Mouse (Mus musculus): Measurements from ENCODE around the gene Cd320.
"Not testable (repeated sequence)": the region's sequence is repeated elsewhere in the genome, so short reads cannot be mapped to it uniquely, and the experiment has no call there.

Gene Cd320

GRCm38 (mm10) chr17:33842966-33843795, at the start of gene Cd320:
Gene Cd320, plus strand, starts transcription at chr17:33843091.
- peak; percentile 88 to 91 for DNase-seq (ENCODE audit: low spot score in 2 of 2)

- no peak for DNase-seq (ENCODE audit: low spot score in 2 of 2)
These were observed 44.6 kb upstream of the Cd320 start for GRCm38 (mm10) chr17:33798306-33798705.

- DNase-seq (ENCODE audit: low spot score in 2 of 2) = no peak
These were observed 43.6 kb upstream of the Cd320 start for GRCm38 (mm10) chr17:33799277-33799676.

GRCm38 (mm10) chr17:33802221-33802620, 40.7 kb upstream of the Cd320 start:
- DNase-seq (ENCODE audit: low spot score in 2 of 2) = no peak

GRCm38 (mm10) chr17:33804205-33804604, 38.7 kb upstream of the Cd320 start:
- no peak for DNase-seq (ENCODE audit: low spot score in 2 of 2)

GRCm38 (mm10) chr17:33804745-33805144, 38.1 kb upstream of the Cd320 start:
- DNase-seq (ENCODE audit: low spot score in 2 of 2) = no peak

- DNase-seq (ENCODE audit: low spot score in 2 of 2) = no peak
These were observed 35.6 kb upstream of the Cd320 start for GRCm38 (mm10) chr17:33807181-33807888.

GRCm38 (mm10) chr17:33808192-33808591, 34.7 kb upstream of the Cd320 start:
- DNase-seq (ENCODE audit: low spot score in 2 of 2) = no peak

- DNase-seq (ENCODE audit: low spot score in 2 of 2) = peak; percentile 93 to 94
These were observed 32.4 kb upstream of the Cd320 start, which contains the start of gene Kank3 for GRCm38 (mm10) chr17:33810334-33811141. Gene Kank3, plus strand, starts transcription at chr17:33810519.

- no peak for DNase-seq (ENCODE audit: low spot score in 2 of 2)
These were observed 31.8 kb upstream of the Cd320 start for GRCm38 (mm10) chr17:33811142-33811516.

- DNase-seq (ENCODE audit: low spot score in 2 of 2) = no peak
These were observed 30.4 kb upstream of the Cd320 start for GRCm38 (mm10) chr17:33812475-33812874.

- DNase-seq (ENCODE audit: low spot score in 2 of 2) = peak in 1 of 2 experiments; percentile 45
These were observed 29.9 kb upstream of the Cd320 start for GRCm38 (mm10) chr17:33812990-33813389.

GRCm38 (mm10) chr17:33815399-33815798, 27.5 kb upstream of the Cd320 start:
- no peak for DNase-seq (ENCODE audit: low spot score in 2 of 2)

GRCm38 (mm10) chr17:33816612-33817011, 26.3 kb upstream of the Cd320 start:
- no peak for DNase-seq (ENCODE audit: low spot score in 2 of 2)

GRCm38 (mm10) chr17:33817184-33817968, 25.5 kb upstream of the Cd320 start:
- DNase-seq (ENCODE audit: low spot score in 2 of 2) = peak; percentile 76 to 90

- no peak for DNase-seq (ENCODE audit: low spot score in 2 of 2)
These were observed 24.8 kb upstream of the Cd320 start for GRCm38 (mm10) chr17:33817969-33818643.

- DNase-seq (ENCODE audit: low spot score in 2 of 2) = no peak
These were observed 20.4 kb upstream of the Cd320 start for GRCm38 (mm10) chr17:33822436-33822959.

GRCm38 (mm10) chr17:33823171-33823570, 19.7 kb upstream of the Cd320 start:
- not testable (repeated sequence) for DNase-seq (ENCODE audit: low spot score in 2 of 2)

- DNase-seq (ENCODE audit: low spot score in 2 of 2) = peak; percentile 99
These were observed 18.6 kb upstream of the Cd320 start, which contains the start of the genes Rps28 and Ndufa7 for GRCm38 (mm10) chr17:33824084-33824996. Gene Rps28, minus strand, starts transcription at chr17:33824562. Gene Ndufa7, plus strand, starts transcription at chr17:33824572.
